Mouse (Mus musculus) neutrophil, adult 59 days (primary cell): ENCODE results near the gene E430018J23Rik. TPM values are rescaled to one million over a fixed set of nuclear protein-coding genes. Genes with fewer than 3 reads are reported as not detected.

Source experiments
- total RNA-seq, 2 experiments: library from RNA; stranded (reverse); gene quantifications; 1 replicate in 1 of 2; 2 replicates in 1 of 2; pipeline ENCODE4 v1.2.4; 2023

The E430018J23Rik gene
- 1 to 10 TPM; 1.7 to 2.0 TPM for total RNA-seq

DNA sequence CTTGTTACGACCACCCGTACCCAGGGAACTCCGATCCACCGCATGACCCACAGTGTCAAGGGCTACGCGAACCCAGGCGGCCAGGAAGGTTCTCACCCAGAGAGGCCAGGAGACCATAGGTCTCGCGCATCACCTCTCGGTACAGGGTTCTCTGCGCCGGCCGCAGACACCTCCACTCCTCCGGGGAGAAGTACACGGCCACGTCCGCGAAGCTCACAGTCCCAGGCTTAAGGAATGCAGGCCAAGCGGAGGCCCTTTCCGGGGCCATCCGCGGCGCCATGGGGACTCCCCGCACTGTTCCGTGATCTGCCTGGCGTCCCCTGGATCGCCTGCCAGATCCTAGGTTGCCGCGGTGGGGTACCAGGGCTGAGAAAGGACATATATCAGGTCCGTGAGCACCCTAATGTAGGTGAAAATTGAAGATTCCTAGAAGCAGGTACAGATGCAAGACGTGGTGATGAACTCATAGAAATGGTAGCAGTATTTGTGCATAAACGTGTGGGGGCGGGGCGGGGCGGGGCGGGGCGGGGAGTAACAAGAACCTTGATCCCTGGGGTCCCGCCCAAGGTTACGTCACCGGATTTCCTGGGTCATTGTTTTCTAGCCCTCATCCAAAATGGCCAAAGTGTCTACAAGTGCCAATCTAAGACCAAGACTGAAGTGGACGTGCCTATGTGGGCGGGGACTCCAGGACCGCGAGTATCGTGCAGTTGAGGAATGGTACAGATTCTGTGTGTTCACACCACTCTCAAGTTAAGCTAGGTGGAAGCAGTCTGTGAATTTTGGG is at the start of gene E430018J23Rik:
Gene E430018J23Rik, minus strand, starts transcription at position 473 of the 787 bp plus-strand sequence.

DNA sequence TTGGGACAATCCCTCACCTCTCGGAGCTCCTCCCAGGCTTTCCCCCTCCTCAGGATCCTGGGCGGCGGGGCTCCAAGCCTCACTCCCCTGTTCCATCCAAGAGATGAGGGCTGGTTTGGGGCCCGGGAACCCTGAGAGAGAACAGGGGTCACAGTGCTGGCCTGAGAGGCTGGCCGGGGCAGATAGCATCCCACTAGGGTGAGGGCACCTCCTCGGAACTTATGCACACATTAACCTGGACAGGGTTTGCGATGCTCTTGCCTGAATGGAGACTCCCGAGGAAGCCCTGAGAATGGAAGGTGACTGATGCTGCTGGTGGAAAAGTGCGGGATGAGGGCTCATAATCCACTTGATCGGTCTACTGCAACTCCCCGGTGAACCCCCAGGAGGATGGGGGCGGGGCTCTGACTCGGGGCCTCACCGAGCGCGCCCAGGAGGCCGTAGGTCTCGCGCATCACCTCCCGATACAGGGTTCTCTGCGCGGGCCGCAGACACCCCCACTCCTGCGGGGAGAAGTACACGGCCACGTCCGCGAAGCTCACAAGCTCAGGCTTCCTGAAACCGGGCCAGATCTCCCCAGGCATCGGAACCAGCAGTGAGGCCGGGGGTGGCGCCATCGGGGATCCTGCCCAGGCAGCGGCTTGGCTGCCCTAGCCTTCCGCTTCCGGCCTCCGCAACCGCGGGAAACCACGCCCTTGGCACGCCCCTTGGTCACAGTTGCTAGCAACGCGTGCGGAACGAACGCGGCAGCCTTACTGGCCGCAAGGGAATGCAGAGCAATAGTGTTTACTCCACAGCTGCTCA is 28.2 kb upstream of the E430018J23Rik start, which contains the start of gene Zfp688:
Gene Zfp688, minus strand, starts transcription at position 681 of the 804 bp plus-strand sequence.

DNA sequence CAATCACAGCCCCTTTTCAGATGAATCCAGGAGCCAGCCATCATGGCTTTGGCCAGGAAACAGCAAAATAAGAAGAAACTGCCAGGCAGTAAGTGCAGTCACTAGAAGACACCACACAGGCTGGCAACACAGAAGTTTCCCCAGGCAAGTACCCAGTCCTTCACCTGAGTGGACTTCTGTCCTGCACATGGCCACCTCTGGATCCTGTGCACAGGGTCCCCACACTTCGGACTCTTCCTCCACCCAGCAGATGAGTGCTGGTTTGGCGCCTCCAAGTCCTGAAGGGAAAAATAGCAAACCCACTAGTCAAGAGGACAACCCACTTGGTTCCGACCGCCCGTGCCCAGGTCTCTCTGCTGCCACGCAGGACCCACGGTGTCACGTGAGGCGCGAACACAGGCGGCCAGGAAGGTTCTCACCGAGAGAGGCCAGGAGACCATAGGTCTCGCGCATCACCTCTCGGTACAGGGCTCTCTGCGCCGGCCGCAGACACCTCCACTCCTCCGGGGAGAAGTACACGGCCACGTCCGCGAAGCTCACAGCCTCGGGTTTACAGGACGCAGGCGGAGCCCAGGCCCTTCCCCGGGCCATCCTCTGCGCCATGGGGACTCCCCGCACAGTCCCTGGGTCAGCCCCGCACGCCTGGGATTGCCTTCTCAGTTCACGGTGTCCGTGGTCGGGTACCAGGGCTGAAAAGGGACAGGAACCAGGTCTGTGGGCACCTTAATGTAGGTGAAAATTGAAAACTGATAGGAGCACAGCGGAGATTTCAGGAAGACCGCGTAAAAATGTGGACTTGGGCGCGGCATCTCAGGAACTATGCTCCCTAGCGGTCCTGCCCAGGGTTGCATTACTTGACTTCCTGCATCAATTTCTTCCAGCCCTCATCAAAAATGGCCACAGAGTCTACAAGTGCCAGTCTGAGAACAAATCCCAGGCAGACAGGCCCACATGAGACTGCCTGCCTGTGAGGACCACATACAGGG is 12.9 kb upstream of the E430018J23Rik start, which contains the start of gene Zfp764:
Gene Zfp764, minus strand, starts transcription at position 821 of the 986 bp plus-strand sequence.

DNA sequence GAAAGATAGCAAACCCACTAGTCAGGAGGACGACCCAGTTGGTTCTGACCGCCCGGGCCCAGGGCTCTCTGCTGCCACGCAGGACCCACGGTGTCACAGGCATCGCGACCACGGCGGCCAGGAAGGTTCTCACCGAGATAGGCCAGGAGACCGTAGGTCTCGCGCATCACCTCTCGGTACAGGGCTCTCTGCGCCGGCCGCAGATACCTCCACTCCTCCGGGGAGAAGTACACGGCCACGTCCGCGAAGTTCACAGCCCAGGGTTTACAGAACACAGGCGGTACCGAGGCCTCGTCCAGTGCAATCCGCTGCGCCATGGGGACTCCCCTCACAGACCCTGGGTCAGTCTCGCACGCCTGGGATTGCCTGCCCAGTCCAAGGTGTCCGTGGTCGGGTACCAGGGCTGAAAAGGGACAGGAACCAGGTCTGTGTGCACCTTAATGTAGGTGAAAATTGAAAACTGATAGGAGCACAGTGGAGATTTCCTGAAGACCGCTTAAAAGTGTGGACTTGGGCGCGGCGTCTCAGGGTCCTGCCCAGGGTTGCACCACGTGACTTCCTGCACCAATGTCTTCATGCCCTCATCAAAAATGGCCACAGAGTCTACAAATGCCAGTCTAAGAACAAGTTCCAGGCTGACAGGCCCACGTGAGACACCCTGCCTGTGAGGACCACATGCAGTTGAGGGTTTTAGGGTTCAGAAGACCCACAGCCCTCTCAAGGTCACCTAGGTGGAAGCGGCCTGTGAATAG is 6.6 kb downstream of the E430018J23Rik start, which contains the start of gene 9130019O22Rik:
Gene 9130019O22Rik, minus strand, starts transcription at position 526 of the 752 bp plus-strand sequence.

DNA sequence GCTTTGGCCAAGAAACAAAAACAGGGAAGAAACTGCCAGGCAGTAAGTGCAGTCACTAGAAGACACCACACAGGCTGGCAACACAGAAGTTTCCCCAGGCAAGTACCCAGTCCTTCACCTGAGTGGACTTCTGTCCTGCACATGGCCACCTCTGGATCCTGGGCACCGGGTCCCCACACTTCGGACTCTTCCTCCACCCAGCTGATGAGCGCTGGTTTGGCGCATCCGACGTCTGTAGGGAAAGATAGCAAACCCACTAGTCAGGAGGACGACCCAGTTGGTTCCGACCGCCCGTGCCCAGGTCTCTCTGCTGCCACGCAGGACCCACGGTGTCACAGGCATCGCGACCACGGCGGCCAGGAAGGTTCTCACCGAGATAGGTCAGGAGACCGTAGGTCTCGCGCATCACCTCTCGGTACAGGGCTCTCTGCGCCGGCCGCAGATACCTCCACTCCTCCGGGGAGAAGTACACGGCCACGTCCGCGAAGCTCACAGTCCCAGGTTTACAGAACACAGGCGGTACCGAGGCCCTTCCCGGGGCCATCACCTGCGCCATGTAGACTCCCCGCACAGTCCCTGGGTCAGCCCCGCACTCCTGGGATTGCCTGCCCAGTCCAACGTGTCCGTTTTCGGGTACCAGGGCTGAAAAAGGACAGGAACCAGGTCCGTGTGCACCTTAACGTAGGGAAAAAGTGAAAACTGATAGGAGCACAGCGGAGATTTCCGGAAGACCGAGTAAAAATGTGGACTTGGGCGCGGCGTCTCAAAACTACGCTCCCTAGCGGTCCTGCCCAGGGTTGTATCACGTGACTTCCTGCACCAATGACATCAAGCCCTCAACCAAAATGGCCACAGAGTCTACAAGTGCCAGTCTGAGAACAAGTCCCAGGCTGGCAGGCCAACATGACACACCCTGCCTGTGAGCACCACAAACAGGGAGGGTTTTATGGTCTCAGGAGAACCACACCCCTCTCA is 17.9 kb downstream of the E430018J23Rik start, which contains the start of gene Zfp747:
Gene Zfp747, minus strand, starts transcription at position 780 of the 975 bp plus-strand sequence.

DNA sequence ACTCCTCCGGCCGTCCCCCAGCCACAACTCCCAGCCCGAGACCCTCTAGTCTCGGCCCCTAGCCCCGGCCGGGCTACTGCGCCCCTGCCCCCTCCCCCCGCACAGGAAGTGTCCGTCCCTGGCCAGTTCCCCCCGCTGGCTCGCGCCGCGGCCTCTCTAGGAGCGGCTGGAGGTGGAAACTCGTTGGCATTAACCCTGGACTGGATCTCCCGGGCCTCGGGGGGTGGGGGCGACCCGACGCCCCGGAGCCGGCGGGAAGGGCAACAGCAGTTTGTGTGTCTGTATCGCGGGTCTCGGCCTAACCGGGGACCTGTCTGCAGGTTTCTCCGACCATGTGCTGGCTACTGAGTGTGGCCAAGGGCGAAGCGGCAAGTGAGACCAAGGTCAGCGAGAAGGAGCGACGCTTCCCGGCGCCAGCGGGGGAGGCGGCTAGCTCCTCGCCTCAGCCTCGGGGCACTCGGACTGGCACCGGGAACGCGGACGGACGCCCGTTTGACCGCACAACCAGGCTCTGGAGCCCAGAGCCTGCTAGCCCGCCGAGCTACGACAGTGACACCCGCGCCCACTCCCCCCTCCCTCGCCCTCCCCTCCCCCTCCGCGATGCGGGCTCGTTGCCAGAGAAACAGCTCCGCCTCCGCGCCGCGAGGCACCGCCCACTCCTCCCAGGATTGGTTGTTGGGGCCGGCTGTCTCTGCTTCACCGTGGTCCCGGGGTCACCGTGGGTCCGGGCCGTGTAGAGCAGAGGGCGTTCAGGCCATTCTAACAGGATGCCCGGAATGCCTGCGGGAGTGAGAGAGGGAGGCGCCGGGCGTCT is 47.7 kb downstream of the E430018J23Rik start, which contains the start of gene Zfp768:
Gene Zfp768, minus strand, starts transcription at position 78 of the 814 bp plus-strand sequence.

Other genes with a start within 250 kb of the E430018J23Rik start
- gene Cd2bp2, start 197.6 kb downstream of the E430018J23Rik start, total RNA-seq = 10 to 100 TPM; 47.7 to 62.5 TPM
- 100 to 1,000 TPM; 123 to 138 TPM for gene Tbc1d10b, start 185.2 kb downstream of the E430018J23Rik start, total RNA-seq
- gene Mylpf, start 184.7 kb downstream of the E430018J23Rik start, total RNA-seq = 1 to 10 TPM; 7.7 to 8.4 TPM
- 1 to 10 TPM; 4.2 to 4.5 TPM for gene Zfp553, start 160.6 kb downstream of the E430018J23Rik start, total RNA-seq
- 100 to 1,000 TPM; 106 to 111 TPM for gene Sept1, start 160.5 kb downstream of the E430018J23Rik start, total RNA-seq
- gene Zfp771, start 149.4 kb downstream of the E430018J23Rik start, total RNA-seq = 1 to 10 TPM; 5.1 to 5.8 TPM
- 10 to 100 TPM; 28.7 to 31.2 TPM for gene Dctpp1, start 132.9 kb downstream of the E430018J23Rik start, total RNA-seq
- 100 to 1,000 TPM; 115 to 120 TPM for gene Sephs2, start 119.6 kb downstream of the E430018J23Rik start, total RNA-seq
- 100 to 1,000 TPM; 224 to 235 TPM for gene Itgal, start 97.4 kb downstream of the E430018J23Rik start, total RNA-seq
- 1 to 10 TPM; 7.0 to 9.0 TPM for gene Zfp768, start 48.0 kb downstream of the E430018J23Rik start, total RNA-seq
- 1 to 10 TPM; 6.7 to 6.8 TPM for gene Zfp747, start 17.6 kb downstream of the E430018J23Rik start, total RNA-seq
- gene 9130019O22Rik, start 6.5 kb downstream of the E430018J23Rik start, total RNA-seq = 1 to 10 TPM; 1.1 to 3.0 TPM
- 1 to 10 TPM; 3.0 to 3.9 TPM for gene Zfp764, start 13.2 kb upstream of the E430018J23Rik start, total RNA-seq
- 10 to 100 TPM; 11.8 to 13.5 TPM for gene Zfp688, start 28.4 kb upstream of the E430018J23Rik start, total RNA-seq
- 1 to 10 TPM; 1.4 to 3.0 TPM for gene Zfp689, start 55.5 kb upstream of the E430018J23Rik start, total RNA-seq
- gene Prr14, start 66.0 kb upstream of the E430018J23Rik start, total RNA-seq = 100 to 1,000 TPM; 127 to 135 TPM
- 100 to 1,000 TPM; 244 to 257 TPM for gene Fbrs, start 85.6 kb upstream of the E430018J23Rik start, total RNA-seq
- 10 to 100 TPM; 74.2 to 78.1 TPM for gene Srcap, start 118.4 kb upstream of the E430018J23Rik start, total RNA-seq
- gene Gm42715, start 126.0 kb upstream of the E430018J23Rik start, total RNA-seq = 10 to 100 TPM; 20.3 to 21.7 TPM
- not detected for gene Tmem265, start 167.8 kb upstream of the E430018J23Rik start, total RNA-seq
- 100 to 1,000 TPM; 104 to 116 TPM for gene Phkg2, start 179.7 kb upstream of the E430018J23Rik start, total RNA-seq
- 10 to 100 TPM; 16.7 to 19.2 TPM for gene Ccdc189, start 195.0 kb upstream of the E430018J23Rik start, total RNA-seq
- gene Rnf40, start 195.1 kb upstream of the E430018J23Rik start, total RNA-seq = 100 to 1,000 TPM; 158 to 167 TPM
- gene Zfp629, start 222.2 kb upstream of the E430018J23Rik start, total RNA-seq = 1 to 10 TPM; 2.3 to 5.2 TPM